Mouse (Mus musculus): Measurements from ENCODE around the gene Gm2000. TPM values are rescaled to one million over a fixed set of nuclear protein-coding genes. Genes with fewer than 3 reads are reported as not detected.
"Not testable (repeated sequence)": the region's sequence is repeated elsewhere in the genome, so short reads cannot be mapped to it uniquely, and the experiment has no call there.

The Gm2000 gene
- polyA plus RNA-seq, 1 experiment from 2014 or later, result 1,273 TPM

DNA sequence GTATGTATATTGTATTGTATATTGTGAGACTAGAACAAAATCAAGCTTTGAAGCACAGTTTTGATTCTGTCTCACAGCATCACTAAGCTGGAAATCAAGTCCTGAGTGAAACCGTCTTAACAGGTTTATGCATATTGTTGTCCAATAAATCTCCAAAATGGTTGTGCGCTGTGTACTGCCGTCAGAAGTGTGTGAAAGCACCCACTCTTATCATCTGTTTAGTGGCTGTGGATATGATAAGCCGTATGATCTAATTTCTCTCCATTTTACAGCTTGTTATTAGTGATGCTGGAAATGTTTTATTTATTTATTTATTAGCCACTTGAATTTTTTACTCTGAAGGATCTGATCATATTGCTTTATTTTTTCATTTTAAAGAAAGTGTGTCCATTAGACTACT lies 20.4 kb downstream of the Gm2000 start:
- no peak for DNase-seq (ENCODE audit: low spot score)
- no peak; the same call in 1 of the 2 replicates for ATAC-seq (replicated peaks; ENCODE audit: low FRiP score)
- no peaks in the 10 kb centered on the region for H3K27me3 ChIP-seq (replicated peaks; ENCODE audit: control insufficient read depth, insufficient read depth, low read length)
- H3K4me2 ChIP-seq, result no peak overlapping the region
- no peaks in the 10 kb centered on the region for H3K36me3 ChIP-seq (ENCODE audit: control insufficient read depth, insufficient read depth, low read length)
- H3K9me3 ChIP-seq (ENCODE audit: control insufficient read depth, low read length), result no peaks in the 10 kb centered on the region
- WGBS, result 59% methylated on average over 4 of the region's 4 CpGs
- no peak overlapping the region for H3K9ac ChIP-seq (ENCODE audit: low read depth, low read length)
- peaks cover 4% of the 10 kb centered on the region; the same call in 1 of the 2 replicates for H3K4me1 ChIP-seq (replicated peaks; ENCODE audit: control insufficient read depth, insufficient read depth, low read length)
- no peak overlapping the region for H3K27ac ChIP-seq (ENCODE audit: low read depth, low read length)
- H3K4me3 ChIP-seq (ENCODE audit: low read depth, low read length), result no peak overlapping the region

DNA sequence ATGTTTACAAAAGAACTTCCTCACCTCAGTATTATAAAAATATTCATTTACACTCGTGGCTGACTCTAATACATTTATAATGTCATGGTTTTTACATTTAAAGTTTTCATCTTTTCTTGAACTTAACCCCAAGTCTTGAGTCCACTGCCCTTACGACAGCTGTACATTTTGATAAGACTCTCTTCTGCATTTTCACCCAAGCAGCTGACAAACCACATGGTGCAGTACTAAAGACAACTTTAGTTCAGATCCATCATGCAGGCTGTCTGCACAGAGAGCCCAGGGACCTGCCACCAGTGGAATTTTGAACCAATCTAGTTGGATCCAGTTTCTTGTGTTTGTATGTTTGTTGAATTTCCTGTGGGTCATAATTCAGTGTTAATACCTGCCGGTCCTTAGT lies 21.0 kb downstream of the Gm2000 start:
- H3K4me1 ChIP-seq (replicated peaks; ENCODE audit: control insufficient read depth, insufficient read depth, low read length), result peaks cover 4% of the 10 kb centered on the region; the same call in 1 of the 2 replicates
- no peak overlapping the region for H3K9ac ChIP-seq (ENCODE audit: low read depth, low read length)
- H3K9me3 ChIP-seq (ENCODE audit: control insufficient read depth, low read length), result no peaks in the 10 kb centered on the region
- no peaks in the 10 kb centered on the region for H3K27me3 ChIP-seq (replicated peaks; ENCODE audit: control insufficient read depth, insufficient read depth, low read length)
- no peak for DNase-seq (ENCODE audit: low spot score)
- no peaks in the 10 kb centered on the region for H3K36me3 ChIP-seq (ENCODE audit: control insufficient read depth, insufficient read depth, low read length)
- ATAC-seq (replicated peaks; ENCODE audit: low FRiP score), result peak; percentile 82
- 50% methylated on average over 3 of the region's 3 CpGs for WGBS
- H3K27ac ChIP-seq (ENCODE audit: low read depth, low read length), result no peak overlapping the region
- no peak overlapping the region for H3K4me2 ChIP-seq
- no peak overlapping the region for H3K4me3 ChIP-seq (ENCODE audit: low read depth, low read length)

DNA sequence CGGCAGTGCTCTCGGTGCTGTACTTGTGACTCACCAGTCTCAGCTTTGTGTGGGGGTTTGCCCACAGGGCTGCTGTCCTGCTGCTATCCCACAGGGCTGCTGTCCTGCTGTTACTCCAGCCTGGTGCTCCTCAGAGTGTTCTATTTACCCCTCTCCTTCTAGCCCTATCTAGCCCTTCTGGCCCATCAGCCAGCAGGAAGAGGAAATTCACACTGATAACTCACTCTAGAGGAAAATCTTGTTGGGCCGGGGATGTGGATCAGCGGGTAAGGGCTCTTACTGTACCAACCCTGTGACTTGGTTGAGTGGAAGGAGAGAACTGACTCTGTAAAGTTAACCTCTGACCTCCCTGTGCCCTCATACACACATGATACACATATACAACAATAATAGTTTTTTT lies 27.3 kb downstream of the Gm2000 start:
- Histone ChIP-seq H3K4me2 (no peak overlapping the region), H3K4me3 (ENCODE audit: low read depth, low read length) (no peak overlapping the region), H3K4me1 (replicated peaks; ENCODE audit: control insufficient read depth, insufficient read depth, low read length) (no peaks in the 10 kb centered on the region), H3K36me3 (ENCODE audit: control insufficient read depth, insufficient read depth, low read length) (no peaks in the 10 kb centered on the region), H3K27ac (ENCODE audit: low read depth, low read length) (no peak overlapping the region), H3K9ac (ENCODE audit: low read depth, low read length) (no peak overlapping the region), H3K9me3 (ENCODE audit: control insufficient read depth, low read length) (no peaks in the 10 kb centered on the region), H3K27me3 (replicated peaks; ENCODE audit: control insufficient read depth, insufficient read depth, low read length) (no peaks in the 10 kb centered on the region)
- ATAC-seq (replicated peaks; ENCODE audit: low FRiP score), result 0 out of 2 replicates have a peak, but pooled peaks have one; percentile 23
- DNase-seq (ENCODE audit: low spot score), result no peak
- WGBS, result 62% methylated on average over 4 of the region's 4 CpGs

GRCm38 (mm10) chr1:156400159-156400558 lies 34.3 kb downstream of the Gm2000 start:
- H3K27me3 ChIP-seq (replicated peaks; ENCODE audit: control insufficient read depth, insufficient read depth, low read length); H3K4me1 ChIP-seq (replicated peaks; ENCODE audit: control insufficient read depth, insufficient read depth, low read length); H3K27ac ChIP-seq (ENCODE audit: low read depth, low read length); H3K9me3 ChIP-seq (ENCODE audit: control insufficient read depth, low read length); H3K36me3 ChIP-seq (ENCODE audit: control insufficient read depth, insufficient read depth, low read length); H3K4me2 ChIP-seq; H3K9ac ChIP-seq (ENCODE audit: low read depth, low read length); H3K4me3 ChIP-seq (ENCODE audit: low read depth, low read length); DNase-seq (ENCODE audit: low spot score); ATAC-seq (replicated peaks; ENCODE audit: low FRiP score): not testable (repeated sequence)
- WGBS, result 61% methylated on average over 3 of the region's 3 CpGs

GRCm38 (mm10) chr1:156402491-156402890 lies 36.7 kb downstream of the Gm2000 start:
- WGBS, result 51% methylated on average over 2 of the region's 2 CpGs
- DNase-seq (ENCODE audit: low spot score), result no peak

DNA sequence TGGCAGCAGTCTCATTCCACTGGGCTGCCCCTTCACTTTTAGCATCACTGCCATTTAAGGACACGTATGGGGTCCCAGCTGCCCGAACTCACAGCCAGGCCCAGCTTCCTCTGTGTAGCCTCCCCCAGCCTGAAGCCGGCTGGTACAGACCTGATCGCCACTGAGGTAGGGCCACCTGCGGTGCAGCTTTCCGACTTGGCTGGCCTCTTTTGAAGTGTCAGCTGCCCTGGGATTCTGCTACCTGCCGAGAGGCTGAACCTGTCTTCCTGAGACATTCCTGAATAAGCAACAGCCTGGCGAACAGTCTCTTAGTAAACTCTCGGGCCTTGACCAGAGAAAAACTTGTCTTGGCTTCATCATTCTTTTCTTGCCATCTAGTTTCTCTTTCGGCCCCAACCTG lies 37.4 kb downstream of the Gm2000 start:
- WGBS, result 67% methylated on average over 10 of the region's 10 CpGs
- H3K9me3 ChIP-seq (ENCODE audit: control insufficient read depth, low read length), result no peaks in the 10 kb centered on the region
- no peak overlapping the region for H3K4me2 ChIP-seq
- no peaks in the 10 kb centered on the region for H3K4me1 ChIP-seq (replicated peaks; ENCODE audit: control insufficient read depth, insufficient read depth, low read length)
- no peak overlapping the region for H3K9ac ChIP-seq (ENCODE audit: low read depth, low read length)
- no peaks in the 10 kb centered on the region for H3K36me3 ChIP-seq (ENCODE audit: control insufficient read depth, insufficient read depth, low read length)
- no peak overlapping the region for H3K27ac ChIP-seq (ENCODE audit: low read depth, low read length)
- H3K27me3 ChIP-seq (replicated peaks; ENCODE audit: control insufficient read depth, insufficient read depth, low read length), result no peaks in the 10 kb centered on the region
- no peak for ATAC-seq (replicated peaks; ENCODE audit: low FRiP score)
- DNase-seq (ENCODE audit: low spot score), result no peak
- no peak overlapping the region for H3K4me3 ChIP-seq (ENCODE audit: low read depth, low read length)

More at GRCm38 (mm10) chr1:156402491-156402890, 36.7 kb downstream of the Gm2000 start:
- ATAC-seq (replicated peaks; ENCODE audit: low FRiP score), result no peak
- H3K27me3 ChIP-seq (replicated peaks; ENCODE audit: control insufficient read depth, insufficient read depth, low read length), result no peaks in the 10 kb centered on the region
- H3K9me3 ChIP-seq (ENCODE audit: control insufficient read depth, low read length), result no peaks in the 10 kb centered on the region
- no peak overlapping the region for H3K4me3 ChIP-seq (ENCODE audit: low read depth, low read length)
- H3K27ac ChIP-seq (ENCODE audit: low read depth, low read length), result no peak overlapping the region
- no peaks in the 10 kb centered on the region for H3K4me1 ChIP-seq (replicated peaks; ENCODE audit: control insufficient read depth, insufficient read depth, low read length)
- H3K4me2 ChIP-seq, result no peak overlapping the region
- no peaks in the 10 kb centered on the region for H3K36me3 ChIP-seq (ENCODE audit: control insufficient read depth, insufficient read depth, low read length)
- no peak overlapping the region for H3K9ac ChIP-seq (ENCODE audit: low read depth, low read length)

- H3K4me1 ChIP-seq (replicated peaks; ENCODE audit: control insufficient read depth, insufficient read depth, low read length), result no peaks in the 10 kb centered on the region
- 37% methylated on average over 3 of the region's 3 CpGs for WGBS
- no peaks in the 10 kb centered on the region for H3K9me3 ChIP-seq (ENCODE audit: control insufficient read depth, low read length)
- H3K4me2 ChIP-seq, result no peak overlapping the region
- H3K4me3 ChIP-seq (ENCODE audit: low read depth, low read length), result no peak overlapping the region
- ATAC-seq (replicated peaks; ENCODE audit: low FRiP score) (no peak), DNase-seq (ENCODE audit: low spot score) (no peak)
- H3K9ac ChIP-seq (ENCODE audit: low read depth, low read length), result no peak overlapping the region
- no peaks in the 10 kb centered on the region for H3K36me3 ChIP-seq (ENCODE audit: control insufficient read depth, insufficient read depth, low read length)
- H3K27ac ChIP-seq (ENCODE audit: low read depth, low read length), result no peak overlapping the region
- H3K27me3 ChIP-seq (replicated peaks; ENCODE audit: control insufficient read depth, insufficient read depth, low read length), result no peaks in the 10 kb centered on the region
Observed at GRCm38 (mm10) chr1:156408004-156408403, 42.2 kb downstream of the Gm2000 start.

- no peaks in the 10 kb centered on the region for H3K36me3 ChIP-seq (ENCODE audit: control insufficient read depth, insufficient read depth, low read length)
- no peaks in the 10 kb centered on the region for H3K4me1 ChIP-seq (replicated peaks; ENCODE audit: control insufficient read depth, insufficient read depth, low read length)
- H3K4me3 ChIP-seq (ENCODE audit: low read depth, low read length), result no peak overlapping the region
- no peaks in the 10 kb centered on the region for H3K27me3 ChIP-seq (replicated peaks; ENCODE audit: control insufficient read depth, insufficient read depth, low read length)
- DNase-seq (ENCODE audit: low spot score) (no peak), ATAC-seq (replicated peaks; ENCODE audit: low FRiP score) (no peak)
- H3K27ac ChIP-seq (ENCODE audit: low read depth, low read length), result no peak overlapping the region
- H3K4me2 ChIP-seq, result no peak overlapping the region
- H3K9ac ChIP-seq (ENCODE audit: low read depth, low read length), result no peak overlapping the region
- WGBS, result 54% methylated on average over 4 of the region's 4 CpGs
- no peaks in the 10 kb centered on the region for H3K9me3 ChIP-seq (ENCODE audit: control insufficient read depth, low read length)
Observed at GRCm38 (mm10) chr1:156408521-156408920, 42.7 kb downstream of the Gm2000 start.
